Mouse (Mus musculus) CH12.LX (cell line): ENCODE results near the gene Cln6. TPM values are rescaled to one million over a fixed set of nuclear protein-coding genes. Genes with fewer than 3 reads are reported as not detected.

Experiments
- DNase-seq: peaks from one replicate; pipeline ENCODE4 v3.0.0-alpha.2; 2013; ENCODE audit errors: extremely low read depth
- H3K27ac ChIP-seq: 2 replicates; pipeline ENCODE4 v1.5.1; 2012; ENCODE audit warnings: low read depth, mild to moderate bottlenecking, control low read depth, moderate library complexity; ENCODE audit not compliant: insufficient read depth
- H3K27me3 ChIP-seq: replicated peaks from 2 replicates; pipeline ENCODE3; 2012; ENCODE audit warnings: inconsistent platforms
- H3K36me3 ChIP-seq, 2 experiments: replicated peaks in 1 of 2; 2 replicates each; pipeline versions ENCODE3 to v1.6.1; 2012; ENCODE audit warnings: inconsistent platforms in 1 of 2, low read length in 1 of 2, mild to moderate bottlenecking in 1 of 2, mixed read lengths in 1 of 2, moderate library complexity in 1 of 2; ENCODE audit not compliant: control insufficient read depth in 1 of 2, insufficient read depth in 1 of 2
- H3K4me1 ChIP-seq, 2 experiments: 2 replicates each; pipeline ENCODE4 v1.6.1; 2012; ENCODE audit warnings: inconsistent platforms in 1 of 2, moderate library complexity in 1 of 2; ENCODE audit not compliant: insufficient read depth in 2 of 2, control insufficient read depth in 1 of 2
- H3K4me2 ChIP-seq: 2 replicates; pipeline ENCODE4 v1.6.1; 2012; ENCODE audit warnings: low read depth, mild to moderate bottlenecking, control low read depth; ENCODE audit not compliant: poor library complexity, insufficient read depth, severe bottlenecking
- H3K4me3 ChIP-seq, 3 experiments: fragments of 150-350 bp in 1 of 3; sonication (generic) in 1 of 3; replicated peaks in 1 of 3; 2 replicates each; pipeline versions ENCODE3 to v1.5.1; 2011 to 2012; ENCODE audit warnings: low read depth in 2 of 3, low read length in 2 of 3, mild to moderate bottlenecking in 2 of 3, moderate library complexity in 2 of 3, control low read depth in 1 of 3, improper control_type of control experiment in 1 of 3, inconsistent platforms in 1 of 3, mixed read lengths in 1 of 3; ENCODE audit not compliant: poor library complexity in 1 of 3
- H3K79me2 ChIP-seq: replicated peaks from 2 replicates; pipeline ENCODE4 v1.6.1; 2012; ENCODE audit warnings: mild to moderate bottlenecking, moderate library complexity; ENCODE audit not compliant: control insufficient read depth, poor library complexity, insufficient read depth, severe bottlenecking; ENCODE audit errors: extremely low read depth
- H3K9ac ChIP-seq: 2 replicates; pipeline ENCODE4 v1.6.1; 2012; ENCODE audit warnings: low read depth, mild to moderate bottlenecking, control low read depth, moderate library complexity; ENCODE audit not compliant: insufficient read depth
- H3K9me3 ChIP-seq: replicated peaks from 2 replicates; pipeline ENCODE3; 2012; ENCODE audit warnings: low read length, inconsistent platforms, mixed read lengths
- CHD1 ChIP-seq: IDR thresholded peaks from 2 replicates; pipeline ENCODE4 v1.6.1; 2012; ENCODE audit warnings: low read depth, low read length, improper control_type of control experiment, inconsistent platforms
- CHD2 ChIP-seq: IDR thresholded peaks from 2 replicates; pipeline ENCODE4 v1.6.1; 2011; ENCODE audit warnings: low read length, improper control_type of control experiment
- CTCF ChIP-seq, 2 experiments: IDR thresholded peaks in 1 of 2; conservative IDR thresholded peaks in 1 of 2; 2 replicates each; pipeline ENCODE4 v1.5.1; 2011 to 2012; ENCODE audit warnings: low read depth in 2 of 2, low read length in 2 of 2, improper control_type of control experiment in 1 of 2, inconsistent platforms in 1 of 2, mild to moderate bottlenecking in 1 of 2, moderate library complexity in 1 of 2
- EP300 ChIP-seq: IDR thresholded peaks from 2 replicates; pipeline ENCODE4 v1.6.1; 2011; ENCODE audit warnings: low read length, improper control_type of control experiment
- HCFC1 ChIP-seq: IDR thresholded peaks from 2 replicates; pipeline ENCODE4 v1.6.1; 2012; ENCODE audit warnings: low read depth, mild to moderate bottlenecking, inconsistent platforms, low read length, improper control_type of control experiment
- IRF4 ChIP-seq: IDR thresholded peaks from 2 replicates; pipeline ENCODE4 v1.6.1; 2014; ENCODE audit warnings: low read depth, mild to moderate bottlenecking, inconsistent platforms, low read length, improper control_type of control experiment
- JUN ChIP-seq: IDR thresholded peaks from 2 replicates; pipeline ENCODE4 v1.6.1; 2011; ENCODE audit warnings: low read depth, mild to moderate bottlenecking, low read length, improper control_type of control experiment, moderate library complexity; ENCODE audit not compliant: insufficient read depth
- KAT2A ChIP-seq: IDR thresholded peaks from 2 replicates; pipeline ENCODE4 v1.6.1; 2012; ENCODE audit warnings: low read length, improper control_type of control experiment, inconsistent platforms; ENCODE audit not compliant: insufficient replicate concordance
- MAX ChIP-seq: IDR thresholded peaks from 2 replicates; pipeline ENCODE4 v1.6.1; 2011; ENCODE audit warnings: low read length, improper control_type of control experiment
- MEF2A ChIP-seq: IDR thresholded peaks from 2 replicates; pipeline ENCODE4 v1.6.1; 2014; ENCODE audit warnings: low read depth, mild to moderate bottlenecking, inconsistent platforms, low read length, improper control_type of control experiment, borderline replicate concordance
- MXI1 ChIP-seq: IDR thresholded peaks from 2 replicates; pipeline ENCODE4 v1.6.1; 2011; ENCODE audit warnings: mild to moderate bottlenecking, low read depth, low read length, improper control_type of control experiment
- MYC ChIP-seq: IDR thresholded peaks from 2 replicates; pipeline ENCODE4 v1.6.1; 2011; ENCODE audit warnings: low read depth, mild to moderate bottlenecking, improper control_type of control experiment, low read length
- NELFE ChIP-seq: IDR thresholded peaks from 2 replicates; pipeline ENCODE4 v1.6.1; 2011; ENCODE audit warnings: low read depth, low read length, improper control_type of control experiment
- NRF1 ChIP-seq: IDR thresholded peaks from 2 replicates; pipeline ENCODE4 v1.6.1; 2014; ENCODE audit warnings: low read depth, mild to moderate bottlenecking, inconsistent platforms, low read length, improper control_type of control experiment, moderate library complexity
- PAX5 ChIP-seq: IDR thresholded peaks from 2 replicates; pipeline ENCODE4 v1.6.1; 2012; ENCODE audit warnings: low read length, inconsistent platforms, mixed read lengths
- POLR2AphosphoS2 ChIP-seq: IDR thresholded peaks from 2 replicates; pipeline ENCODE4 v1.6.1; 2011; ENCODE audit warnings: low read depth, low read length, improper control_type of control experiment
- RCOR1 ChIP-seq: conservative IDR thresholded peaks from 2 replicates; pipeline ENCODE4 v1.6.1; 2012; ENCODE audit warnings: low read depth, mild to moderate bottlenecking, inconsistent platforms, low read length, improper control_type of control experiment
- SIN3A ChIP-seq: IDR thresholded peaks from 2 replicates; pipeline ENCODE4 v1.6.1; 2012; ENCODE audit warnings: low read length, improper control_type of control experiment, inconsistent platforms
- SMC3 ChIP-seq: IDR thresholded peaks from 2 replicates; pipeline ENCODE4 v1.6.1; 2011; ENCODE audit warnings: low read depth, low read length, improper control_type of control experiment
- TCF12 ChIP-seq: IDR thresholded peaks from 2 replicates; pipeline ENCODE4 v1.6.1; 2014; ENCODE audit warnings: low read depth, mild to moderate bottlenecking, inconsistent platforms, low read length, improper control_type of control experiment
- USF1 ChIP-seq: IDR thresholded peaks from 2 replicates; pipeline ENCODE4 v1.6.1; 2014; ENCODE audit warnings: low read depth, mild to moderate bottlenecking, inconsistent platforms, low read length, improper control_type of control experiment
- USF2 ChIP-seq: conservative IDR thresholded peaks from 2 replicates; pipeline ENCODE4 v1.6.1; 2011; ENCODE audit warnings: low read depth, low read length, improper control_type of control experiment
- ZC3H11A ChIP-seq: IDR thresholded peaks from 2 replicates; pipeline ENCODE4 v1.6.1; 2012; ENCODE audit warnings: low read depth, mild to moderate bottlenecking, inconsistent platforms, low read length, improper control_type of control experiment
- ZKSCAN1 ChIP-seq: IDR thresholded peaks from 2 replicates; pipeline ENCODE4 v1.6.1; 2012; ENCODE audit warnings: low read depth, inconsistent platforms, low read length, improper control_type of control experiment, borderline replicate concordance
- ZNF384 ChIP-seq: IDR thresholded peaks from 2 replicates; pipeline ENCODE4 v1.6.1; 2012; ENCODE audit warnings: low read depth, low read length, improper control_type of control experiment, inconsistent platforms
- dilution Hi-C: fragments of 300-500 bp; cut with MboI; formaldehyde crosslinking; loops from 2 replicates; pipeline ENCODE4 v1.14.3; 2020; ENCODE audit warnings: low sequenced_read_pairs; ENCODE audit not compliant: extremely low pct_unique_long_range_greater_than_20kb, extremely low pct_ligation_motif_present
- in situ Hi-C: fragments of 300-500 bp; cut with MboI; formaldehyde crosslinking; loops from 3 replicates; pipeline ENCODE4 v1.14.3; 2019; ENCODE audit warnings: low sequenced_read_pairs, low pct_ligation_motif_present, low pct_unique_long_range_greater_than_20kb, mixed read lengths
- polyA plus RNA-seq: library from polyadenylated mRNA; unstranded; fragments of >175 nt; gene quantifications from 2 replicates; pipeline ENCODE4 v1.2.1, GENCODE M21; 2012; ENCODE audit warnings: low read depth; ENCODE audit not compliant: insufficient read length
- total RNA-seq, 2 experiments: library from RNA; depleted of rRNA; stranded (reverse); fragments of 300-350 nt in 1 of 2; fragments of >200 nt in 1 of 2; gene quantifications; 2 replicates each; pipeline ENCODE4 v1.2.3; 2012 to 2014

Gene Cln6
- total and polyA plus RNA-seq, 3 experiments: 17.8 to 35.1 (median 25.3) TPM

DNA sequence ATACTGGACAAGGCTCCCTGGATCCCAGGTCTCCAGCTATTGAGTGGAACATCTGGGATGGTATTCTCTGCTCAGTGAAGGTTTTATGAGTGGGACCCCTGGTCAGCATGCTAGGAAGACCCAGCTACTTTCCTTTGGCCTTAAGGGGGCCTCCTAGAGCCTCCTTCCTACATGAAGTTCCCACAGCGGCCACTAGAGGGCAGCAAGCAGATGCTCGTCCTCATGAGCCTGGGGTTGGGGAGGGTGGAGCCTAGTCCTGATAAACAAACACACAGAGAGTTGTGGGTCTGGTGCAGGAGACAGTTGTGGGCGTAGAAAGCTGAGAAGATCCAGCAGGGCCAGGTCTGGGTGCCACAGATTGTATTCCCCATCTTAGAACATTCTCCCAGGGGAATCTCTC lies 9.1 kb downstream of the Cln6 start (continued):
- TF ChIP-seq NELFE: peak; percentile 78; the same call in 1 of the 2 replicates
- TF ChIP-seq JUN: no peak
- no peak for TF ChIP-seq ZKSCAN1
- peak; percentile 94 for TF ChIP-seq SMC3
- no peak; the same call in 1 of the 2 replicates for TF ChIP-seq ZC3H11A
- TF ChIP-seq IRF4: no peak; the same call in 1 of the 2 replicates
- no peak for TF ChIP-seq NRF1
- TF ChIP-seq RCOR1: 0 out of 2 replicates have a peak, but pooled peaks have one; percentile 51
- no peak for TF ChIP-seq KAT2A
- 0 out of 2 replicates have a peak, but pooled peaks have one; percentile 46 for TF ChIP-seq MEF2A
- no peak for TF ChIP-seq CHD1
- no peak for TF ChIP-seq PAX5
- TF ChIP-seq EP300: no peak
- TF ChIP-seq CHD2: no peak
- TF ChIP-seq USF1: no peak
- peak; percentile 34; the same call in 1 of the 2 replicates for TF ChIP-seq MAX
- TF ChIP-seq TCF12: 0 out of 2 replicates have a peak, but pooled peaks have one; percentile 29

GRCm38 (mm10) chr9:62848641-62849040 lies 10.1 kb downstream of the Cln6 start:
- H3K9me3 ChIP-seq: no peaks in the 10 kb centered on the region
- H3K4me3 ChIP-seq: no peak overlapping the region
- H3K79me2 ChIP-seq: no peaks in the 10 kb centered on the region
- dilution Hi-C loops: no loop called here
- H3K27ac ChIP-seq: no peak overlapping the region; the same call in 1 of the 2 replicates
- no peaks in the 10 kb centered on the region for H3K27me3 ChIP-seq
- TF ChIP-seq TCF12: no peak
- no peak for TF ChIP-seq MEF2A
- TF ChIP-seq ZNF384: no peak
- no peak for TF ChIP-seq USF1
- TF ChIP-seq NELFE: no peak
- TF ChIP-seq JUN: no peak
- TF ChIP-seq CTCF (conservative IDR thresholded peaks at IDR 0.05 in 1 of 2, IDR thresholded peaks at IDR 0.05 in 1 of 2; ENCODE audit: low read depth in 2 of 2, low read length in 2 of 2): no peak
- TF ChIP-seq MYC: no peak
- no peak for TF ChIP-seq PAX5
- TF ChIP-seq SIN3A: no peak
- TF ChIP-seq HCFC1: no peak
- no peak for TF ChIP-seq CHD1
- TF ChIP-seq MXI1: no peak
- no peak for TF ChIP-seq POLR2AphosphoS2
- TF ChIP-seq USF2: no peak
- TF ChIP-seq KAT2A: no peak
- TF ChIP-seq IRF4: no peak
- peaks cover 16 to 68% of the 10 kb centered on the region in 2 experiments for H3K36me3 ChIP-seq
- in situ Hi-C loops: loop anchor here (10.0 kb wide), 1 partner anchor 256 kb away; no protein-coding TSS in a partner anchor
- DNase-seq: peak; percentile 34
- H3K4me2 ChIP-seq: no peak overlapping the region
- H3K4me1 ChIP-seq: peaks cover 8 to 56% of the 10 kb centered on the region in 2 experiments; a peak in 3 of 4 replicates
- H3K9ac ChIP-seq: no peak overlapping the region
